In the genomic region with DNA sequence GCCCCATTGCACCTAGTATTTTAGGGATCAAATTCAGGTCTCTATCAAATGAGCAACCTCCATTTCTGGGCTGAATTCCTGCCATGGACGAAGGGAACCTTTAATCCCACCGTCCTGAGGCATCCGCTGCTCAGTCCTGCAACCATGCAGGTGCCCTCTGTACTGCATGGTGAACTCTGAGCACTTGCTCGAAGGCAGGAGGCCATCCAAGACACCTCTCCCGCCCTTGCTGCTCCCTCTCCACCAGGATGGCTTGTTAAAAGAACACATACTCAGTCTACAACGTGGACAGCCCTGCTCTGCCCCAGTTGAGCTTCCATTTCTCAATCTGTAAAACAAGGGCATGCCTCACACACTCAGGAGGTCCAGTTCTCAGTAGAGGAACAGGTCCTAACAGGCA, we compare ENCODE assay signal across 9 mouse cellular contexts. TPM values are rescaled to one million over a fixed set of nuclear protein-coding genes. Genes with fewer than 3 reads are reported as not detected.
DNase-seq lines count a peak whose midpoint lies in the region; ATAC-seq lines count a peak whose summit lies in the region.
"Had no signal": no experiment of that assay in that cellular context is flagged by ENCODE, and none has a peak within 500 bp of the region (broad histone marks: within the 10 kb centered on the region; RNA-seq: fewer than 3 reads in every experiment).

No protein-coding gene starts in this region.

- no peaks in the 10 kb centered on the region for H3K27me3 ChIP-seq in heart, embryonic 15.5 days
- H3K27me3 ChIP-seq in embryonic facial prominence, embryonic 13.5 days: no peaks in the 10 kb centered on the region
- H3K27me3 ChIP-seq in midbrain, embryonic 14.5 days (ENCODE audit: control insufficient read depth, insufficient read depth, low read length): no peaks in the 10 kb centered on the region

- intact Hi-C loops in heart, postnatal 10 days (cut with DNase I): no loop called here

- WGBS in heart, embryonic 15.5 days: 57% methylated on average over 6 of the region's 6 CpGs
- 52% methylated on average over 6 of the region's 6 CpGs for WGBS in embryonic facial prominence, embryonic 13.5 days
- WGBS in midbrain, embryonic 14.5 days: 61% methylated on average over 6 of the region's 6 CpGs

- H3K4me2 ChIP-seq in heart, embryonic 15.5 days: peak overlapping the region; percentile 79
- H3K4me2 ChIP-seq in embryonic facial prominence, embryonic 13.5 days: peak overlapping the region; percentile 84
- H3K4me2 ChIP-seq in midbrain, embryonic 14.5 days (ENCODE audit: low read length): peak overlapping the region; percentile 58

- peak overlapping the region; percentile 55; the same call in 1 of the 2 replicates for H3K9ac ChIP-seq in heart, embryonic 15.5 days
- peak overlapping the region; percentile 70 for H3K9ac ChIP-seq in embryonic facial prominence, embryonic 13.5 days
- H3K9ac ChIP-seq in midbrain, embryonic 14.5 days (replicated peaks; ENCODE audit: low read length): peak overlapping the region; percentile 32; the same call in 1 of the 2 replicates

- no peak for DNase-seq in heart, postnatal 10 days
- peak; percentile 60 for DNase-seq in kidney, adult 9 months
- DNase-seq in midbrain, embryonic 14.5 days: no peak
- no peak for DNase-seq in thymus, postnatal 36 days
- no peak for DNase-seq in right cerebral cortex, postnatal 25 days
- DNase-seq in layer of hippocampus, adult 18-20 months (ENCODE audit: low spot score in 2 of 2): no peak
- DNase-seq: cerebellum, adult 9-11 months had no signal

- ATAC-seq in heart, embryonic 15.5 days (replicated peaks; ENCODE audit: insufficient number of reproducible peaks, insufficient read depth, low FRiP score, low read depth): no peak
- no peak for ATAC-seq in embryonic facial prominence, embryonic 13.5 days (ENCODE audit: insufficient number of reproducible peaks, insufficient read depth, low FRiP score, low TSS enrichment, low read depth)
- ATAC-seq in midbrain, embryonic 14.5 days (ENCODE audit: low FRiP score, low TSS enrichment): no peak

- no peaks in the 10 kb centered on the region for H3K9me3 ChIP-seq in heart, embryonic 15.5 days (replicated peaks)
- no peaks in the 10 kb centered on the region for H3K9me3 ChIP-seq in embryonic facial prominence, embryonic 13.5 days
- no peaks in the 10 kb centered on the region for H3K9me3 ChIP-seq in midbrain, embryonic 14.5 days (ENCODE audit: control insufficient read depth, low read length)

- peak overlapping the region; percentile 94 for H3K27ac ChIP-seq in heart, embryonic 15.5 days
- peak overlapping the region; percentile 85; the same call in 1 of the 2 replicates for H3K27ac ChIP-seq in embryonic facial prominence, embryonic 13.5 days
- peak overlapping the region; percentile 77 for H3K27ac ChIP-seq in midbrain, embryonic 14.5 days (replicated peaks; ENCODE audit: low read depth, low read length)

- H3K4me1 ChIP-seq in heart, embryonic 15.5 days (replicated peaks): peaks cover 76% of the 10 kb centered on the region
- peaks cover 61% of the 10 kb centered on the region for H3K4me1 ChIP-seq in embryonic facial prominence, embryonic 13.5 days
- peaks cover 36% of the 10 kb centered on the region for H3K4me1 ChIP-seq in midbrain, embryonic 14.5 days (ENCODE audit: control insufficient read depth, insufficient read depth, low read length)

- H3K36me3 ChIP-seq in heart, embryonic 15.5 days: peaks cover 37% of the 10 kb centered on the region
- peaks cover 46% of the 10 kb centered on the region for H3K36me3 ChIP-seq in embryonic facial prominence, embryonic 13.5 days
- peaks cover 33% of the 10 kb centered on the region for H3K36me3 ChIP-seq in midbrain, embryonic 14.5 days (ENCODE audit: control insufficient read depth, insufficient read depth, low read length)

- H3K4me3 ChIP-seq in heart, embryonic 15.5 days: peak overlapping the region; percentile 53
- H3K4me3 ChIP-seq in embryonic facial prominence, embryonic 13.5 days: peak overlapping the region; percentile 50
- H3K4me3 ChIP-seq in midbrain, embryonic 14.5 days (replicated peaks; ENCODE audit: low read depth, low read length): 0 out of 2 replicates have a peak overlapping the region, but pooled peaks have one; percentile 35

RNA-seq across cellular contexts. Expression of gene Srebf1, which starts 14.2 kb away (rescaled TPM):
- 36.5 and 61.1 TPM in 2 replicates for polyA plus RNA-seq in heart, embryonic 15.5 days (2015; fragmentation: Nextera tagmentation; extraction: Ambion mirVana)
- 10 to 100 TPM; 40.2 to 42.6 TPM for total RNA-seq in heart, postnatal 10 days (2021)
- polyA plus RNA-seq in embryonic facial prominence, embryonic 13.5 days (2015; fragmentation: Nextera tagmentation; extraction: Ambion mirVana): 59.1 and 61.9 TPM in 2 replicates
- 34.5 and 35.2 TPM in 2 replicates for polyA plus RNA-seq in midbrain, embryonic 14.5 days (2014; fragmentation: Nextera tagmentation; extraction: Ambion mirVana)
- total RNA-seq in layer of hippocampus, adult 18-20 months (2021): 10 to 100 TPM; 73.9 to 80.4 TPM
